Mouse (Mus musculus) retina, embryonic 14.5 days (tissue): ENCODE data around the gene Cxcl12.

Experiments
- DNase-seq: peaks from one replicate; pipeline ENCODE4 v3.0.0-alpha.2; 2015; ENCODE audit warnings: low spot score

Gene Cxcl12

GRCm38 (mm10) chr6:117220831-117221345, 52.6 kb downstream of the Cxcl12 start:
- no peak for DNase-seq
